Mouse (Mus musculus): Measurements from ENCODE around the gene Rbp3. TPM values are rescaled to one million over a fixed set of nuclear protein-coding genes. Genes with fewer than 3 reads are reported as not detected.

Rbp3 gene
- total and polyA plus RNA-seq, 3 experiments, result not detected

GRCm38 (mm10) chr14:34000076-34000475 lies 46.3 kb downstream of the Rbp3 start:
- H3K4me2 ChIP-seq (ENCODE audit: insufficient read depth, low read depth, poor library complexity, severe bottlenecking), result no peak overlapping the region
- no peaks in the 10 kb centered on the region for H3K36me3 ChIP-seq (replicated peaks in 1 of 2; ENCODE audit: control insufficient read depth in 1 of 2, insufficient read depth in 1 of 2, low read length in 1 of 2)
- dilution Hi-C loops (cut with MboI; ENCODE audit: extremely low pct_ligation_motif_present, extremely low pct_unique_long_range_greater_than_20kb, low sequenced_read_pairs), result no loop called here
- H3K4me1 ChIP-seq (ENCODE audit: control insufficient read depth in 1 of 2, insufficient read depth in 2 of 2), result no peaks in the 10 kb centered on the region
- TF ChIP-seq USF2 (conservative IDR thresholded peaks at IDR 0.05; ENCODE audit: low read depth, low read length) (no peak), POLR2AphosphoS2 (IDR thresholded peaks at IDR 0.05; ENCODE audit: low read depth, low read length) (no peak), NELFE (IDR thresholded peaks at IDR 0.05; ENCODE audit: low read depth, low read length) (no peak), MAZ (IDR thresholded peaks at IDR 0.05; ENCODE audit: low read depth, low read length) (no peak), PAX5 (IDR thresholded peaks at IDR 0.05; ENCODE audit: low read length) (no peak)
- no peaks in the 10 kb centered on the region for H3K79me2 ChIP-seq (replicated peaks; ENCODE audit: control insufficient read depth, extremely low read depth, insufficient read depth, poor library complexity, severe bottlenecking)
- H3K27me3 ChIP-seq (replicated peaks), result peaks cover 4% of the 10 kb centered on the region
- no peaks in the 10 kb centered on the region for H3K9me3 ChIP-seq (replicated peaks; ENCODE audit: low read length)
- in situ Hi-C loops (cut with MboI; ENCODE audit: low pct_ligation_motif_present, low pct_unique_long_range_greater_than_20kb, low sequenced_read_pairs), result no loop called here
- no peak overlapping the region for H3K27ac ChIP-seq (ENCODE audit: insufficient read depth, low read depth)
- DNase-seq (ENCODE audit: extremely low read depth), result no peak
- H3K9ac ChIP-seq (ENCODE audit: insufficient read depth, low read depth), result no peak overlapping the region
- no peak overlapping the region for H3K4me3 ChIP-seq (replicated peaks in 1 of 3; ENCODE audit: low read depth in 2 of 3, low read length in 2 of 3, poor library complexity in 1 of 3)

DNA sequence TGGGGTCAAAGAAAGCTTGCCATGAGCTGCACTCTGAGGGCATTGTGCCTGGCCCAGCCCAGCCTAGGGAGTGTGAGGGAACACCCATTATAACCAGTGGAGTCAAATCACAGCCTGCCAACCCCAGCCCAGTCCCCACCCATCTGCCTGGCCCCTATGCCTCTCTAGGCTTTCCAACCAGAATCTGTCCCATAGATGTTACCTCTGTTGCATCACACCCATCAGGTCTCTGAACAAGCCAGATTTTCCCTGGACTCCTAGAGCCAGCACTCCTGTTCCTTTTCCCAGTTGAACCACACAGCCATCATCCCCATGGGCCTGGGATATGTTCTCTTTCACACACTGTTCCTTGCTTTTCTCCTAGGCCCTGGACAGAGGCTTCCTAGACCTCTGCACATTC lies 47.6 kb downstream of the Rbp3 start:
- Histone ChIP-seq H3K4me1 (ENCODE audit: control insufficient read depth in 1 of 2, insufficient read depth in 2 of 2) (no peaks in the 10 kb centered on the region), H3K9ac (ENCODE audit: insufficient read depth, low read depth) (no peak overlapping the region), H3K36me3 (replicated peaks in 1 of 2; ENCODE audit: control insufficient read depth in 1 of 2, insufficient read depth in 1 of 2, low read length in 1 of 2) (no peaks in the 10 kb centered on the region), H3K4me2 (ENCODE audit: insufficient read depth, low read depth, poor library complexity, severe bottlenecking) (no peak overlapping the region), H3K27me3 (replicated peaks) (peaks cover 4% of the 10 kb centered on the region), H3K4me3 (replicated peaks in 1 of 3; ENCODE audit: low read depth in 2 of 3, low read length in 2 of 3, poor library complexity in 1 of 3) (no peak overlapping the region), H3K79me2 (replicated peaks; ENCODE audit: control insufficient read depth, extremely low read depth, insufficient read depth, poor library complexity, severe bottlenecking) (no peaks in the 10 kb centered on the region), H3K9me3 (replicated peaks; ENCODE audit: low read length) (no peaks in the 10 kb centered on the region), H3K27ac (ENCODE audit: insufficient read depth, low read depth) (no peak overlapping the region)
- TF ChIP-seq GABPA (IDR thresholded peaks at IDR 0.05; ENCODE audit: insufficient replicate concordance, low read depth, low read length), result no peak
- no peak for TF ChIP-seq POLR2AphosphoS2 (IDR thresholded peaks at IDR 0.05; ENCODE audit: low read depth, low read length)
- no peak for TF ChIP-seq TCF12 (IDR thresholded peaks at IDR 0.05; ENCODE audit: low read depth, low read length)
- TF ChIP-seq NELFE (IDR thresholded peaks at IDR 0.05; ENCODE audit: low read depth, low read length), result no peak
- TF ChIP-seq SIN3A (IDR thresholded peaks at IDR 0.05; ENCODE audit: low read length), result no peak
- no peak for TF ChIP-seq MAX (IDR thresholded peaks at IDR 0.05; ENCODE audit: low read length)
- TF ChIP-seq CHD1 (IDR thresholded peaks at IDR 0.05; ENCODE audit: low read depth, low read length), result no peak
- no peak for TF ChIP-seq JUN (IDR thresholded peaks at IDR 0.05; ENCODE audit: insufficient read depth, low read depth, low read length)
- no peak for TF ChIP-seq CTCF (conservative IDR thresholded peaks at IDR 0.05 in 1 of 2, IDR thresholded peaks at IDR 0.05 in 1 of 2; ENCODE audit: low read depth in 2 of 2, low read length in 2 of 2)
- TF ChIP-seq USF1 (IDR thresholded peaks at IDR 0.05; ENCODE audit: low read depth, low read length), result no peak
- no peak for TF ChIP-seq ZKSCAN1 (IDR thresholded peaks at IDR 0.05; ENCODE audit: borderline replicate concordance, low read depth, low read length)
- no peak for TF ChIP-seq MXI1 (IDR thresholded peaks at IDR 0.05; ENCODE audit: low read depth, low read length)
- no peak for TF ChIP-seq MAZ (IDR thresholded peaks at IDR 0.05; ENCODE audit: low read depth, low read length)
- TF ChIP-seq USF2 (conservative IDR thresholded peaks at IDR 0.05; ENCODE audit: low read depth, low read length), result no peak
- no peak for TF ChIP-seq NRF1 (IDR thresholded peaks at IDR 0.05; ENCODE audit: low read depth, low read length)
- no peak for TF ChIP-seq ETS1 (conservative IDR thresholded peaks at IDR 0.05; ENCODE audit: low read depth, low read length)
- no peak for TF ChIP-seq RAD21 (IDR thresholded peaks at IDR 0.05; ENCODE audit: low read depth, low read length)
- TF ChIP-seq PAX5 (IDR thresholded peaks at IDR 0.05; ENCODE audit: low read length), result no peak
- no peak for TF ChIP-seq RCOR1 (conservative IDR thresholded peaks at IDR 0.05; ENCODE audit: low read depth, low read length)
- TF ChIP-seq MAFK (IDR thresholded peaks at IDR 0.05; ENCODE audit: insufficient replicate concordance, low read length), result no peak
- dilution Hi-C loops (cut with MboI; ENCODE audit: extremely low pct_ligation_motif_present, extremely low pct_unique_long_range_greater_than_20kb, low sequenced_read_pairs), result no loop called here
- no peak for DNase-seq (ENCODE audit: extremely low read depth)
- in situ Hi-C loops (cut with MboI; ENCODE audit: low pct_ligation_motif_present, low pct_unique_long_range_greater_than_20kb, low sequenced_read_pairs), result no loop called here

All from CH12.LX (cell line).